Mouse (Mus musculus) kidney, postnatal 25 days (tissue): ENCODE data around the gene Sstr4.
A peak's percentile ranks its signal among the peaks of the same experiment; 100 is the strongest.

ENCODE experiments used
- DNase-seq, 2 experiments: peaks; one replicate each; pipeline ENCODE4 v3.0.0; 2021; ENCODE audit warnings: mixed read lengths in 2 of 2

Gene Sstr4

GRCm38 (mm10) chr2:148432346-148432745 is 37.2 kb downstream of the Sstr4 start:
- no peak for DNase-seq

DNA sequence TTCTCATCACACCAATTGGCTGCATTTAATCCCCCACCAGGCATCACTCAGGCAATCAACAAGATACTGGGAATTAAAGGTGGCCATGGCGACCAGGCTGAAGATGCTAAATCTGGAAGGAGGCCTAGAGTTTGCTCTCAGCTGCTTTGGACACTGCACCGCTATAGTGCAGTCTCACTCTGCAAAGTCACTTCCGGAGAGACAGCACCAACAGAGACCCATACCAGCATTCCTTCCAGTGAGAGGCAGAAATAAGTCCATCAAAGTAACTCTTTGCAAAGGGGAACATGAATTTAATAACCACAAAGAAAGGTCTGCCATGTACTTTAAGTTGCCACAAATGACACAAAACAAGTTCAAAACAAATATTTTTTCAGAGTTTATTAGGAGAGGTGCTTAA is 41.1 kb downstream of the Sstr4 start:
- no peak for DNase-seq

GRCm38 (mm10) chr2:148439691-148440276 is 44.6 kb downstream of the Sstr4 start:
- DNase-seq: no peak

GRCm38 (mm10) chr2:148441421-148441820 is 46.3 kb downstream of the Sstr4 start:
- no peak for DNase-seq

DNA sequence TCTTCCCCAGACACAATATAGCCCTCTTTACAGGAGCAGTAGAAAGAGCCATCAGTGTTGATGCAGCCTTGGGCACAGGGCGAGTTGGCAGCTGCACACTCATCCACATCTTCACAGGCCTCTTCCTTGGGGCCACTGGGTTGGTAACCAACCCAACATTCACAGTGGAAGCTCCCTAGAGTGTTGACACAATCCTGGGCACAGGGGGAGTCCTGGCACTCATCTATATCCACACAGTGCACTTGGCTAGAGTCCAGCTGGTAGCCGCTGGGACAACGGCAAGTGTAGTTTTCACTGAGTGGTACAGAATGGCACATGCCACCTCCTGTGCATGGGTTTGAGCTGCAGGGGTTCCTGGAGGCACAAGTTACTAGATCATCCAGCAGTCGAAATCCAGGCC is 47.0 kb downstream of the Sstr4 start:
- peak; percentile 24 to 39 for DNase-seq

DNA sequence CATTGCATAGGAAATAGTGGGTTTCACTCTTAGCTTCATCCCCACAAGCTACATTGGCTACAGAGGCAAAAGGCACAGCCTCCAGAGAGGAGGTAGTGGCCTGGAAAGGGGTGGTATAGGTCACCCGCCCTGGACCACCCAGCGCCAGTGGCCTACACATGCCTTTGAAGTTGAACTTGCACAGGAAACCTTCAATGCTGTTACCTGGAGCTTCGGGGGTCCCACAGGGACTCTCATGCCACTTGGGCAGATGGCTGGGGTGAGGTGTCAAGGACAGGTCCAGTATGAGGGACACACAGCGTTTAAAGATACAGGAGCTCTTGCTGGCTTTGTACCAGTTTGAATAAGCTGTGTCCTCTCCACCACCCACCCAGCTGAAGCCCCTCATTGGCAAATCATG is 47.6 kb downstream of the Sstr4 start:
- DNase-seq: peak in 1 of 2 experiments; percentile 36

DNA sequence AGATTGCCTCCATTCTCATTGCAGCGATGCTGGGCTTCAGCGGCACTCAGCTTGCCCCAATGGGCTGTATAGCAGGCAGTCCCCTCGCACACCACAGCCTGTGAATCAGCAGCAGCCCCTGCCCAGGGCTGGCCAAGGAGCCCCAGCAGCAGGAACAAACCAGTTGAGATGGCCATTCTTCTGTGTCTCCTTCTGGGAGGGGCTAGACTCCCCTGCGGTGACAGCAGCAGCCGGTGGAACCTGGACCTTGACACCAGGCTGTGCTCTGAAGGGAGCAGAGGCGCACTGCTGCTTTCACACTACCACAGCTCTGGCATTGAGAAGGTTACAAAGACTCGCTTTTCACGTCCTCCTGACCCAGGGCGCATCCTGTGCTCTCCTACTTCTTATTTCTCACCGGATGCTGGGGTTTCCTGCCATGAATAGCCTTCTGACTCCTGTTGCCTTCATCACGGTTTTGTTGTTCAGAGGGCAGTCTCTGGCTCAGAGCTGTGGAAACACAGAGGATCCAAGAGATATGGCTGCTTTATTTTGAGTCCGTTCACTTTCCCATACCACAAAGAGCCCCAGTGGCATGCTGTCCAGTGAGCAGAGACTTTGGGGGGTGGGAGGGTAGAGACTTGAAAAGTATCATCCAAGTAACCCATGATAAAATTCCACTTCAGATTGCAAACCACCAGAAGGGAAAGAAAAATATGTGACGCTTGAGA is 48.3 kb downstream of the Sstr4 start, which contains the start of gene Cd93:
Gene Cd93, minus strand, starts transcription at position 315 of the 710 bp plus-strand sequence.
- DNase-seq: peak; percentile 62 to 83

- DNase-seq: no peak
Measured at GRCm38 (mm10) chr2:148444472-148444871, 49.3 kb downstream of the Sstr4 start.

- DNase-seq: no peak
Measured at GRCm38 (mm10) chr2:148445616-148446015, 50.5 kb downstream of the Sstr4 start.
